ENCODE assay signal across 23 mouse cellular contexts in the genomic region with DNA sequence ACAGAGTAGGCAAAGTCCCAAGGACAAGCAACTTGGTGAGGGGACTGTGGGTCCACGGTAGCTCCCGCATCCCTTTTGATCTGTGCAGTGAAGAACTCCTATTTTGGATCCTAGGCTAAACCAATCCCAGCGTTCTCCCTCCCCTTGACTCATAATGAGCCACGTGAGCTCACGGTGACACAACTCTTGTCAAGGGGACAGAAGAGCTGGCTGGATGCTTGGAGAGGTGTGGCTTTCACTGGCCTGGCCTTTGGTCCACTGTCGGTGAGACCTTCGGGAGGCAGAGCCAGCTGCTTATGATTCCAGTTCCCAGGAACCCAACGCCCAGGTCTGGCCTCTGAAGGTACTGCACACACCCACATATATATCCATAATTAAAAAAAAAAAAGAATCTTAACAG. TPM values are rescaled to one million over a fixed set of nuclear protein-coding genes. Genes with fewer than 3 reads are reported as not detected.
DNase-seq lines count a peak whose midpoint lies in the region; TF ChIP-seq lines count a peak whose summit lies in the region.
"Had no signal": no experiment of that assay in that cellular context is flagged by ENCODE, and none has a peak within 500 bp of the region (broad histone marks: within the 10 kb centered on the region; RNA-seq: fewer than 3 reads in every experiment).

No protein-coding gene starts in this region.

- 46% methylated on average over 8 of the region's 8 CpGs for WGBS in heart, embryonic 10.5 days
- WGBS in cerebellum, adult 2 months = 69% methylated on average over 8 of the region's 8 CpGs

- intact Hi-C loops in heart, postnatal 10 days (cut with DNase I) = no loop called here

- H3K27me3 ChIP-seq in heart, embryonic 10.5 days (ENCODE audit: insufficient read depth, poor library complexity, severe bottlenecking) = no peaks in the 10 kb centered on the region
- H3K27me3 ChIP-seq in cerebellum, adult 2 months (ENCODE audit: control insufficient read depth, insufficient read depth, low read length) = no peaks in the 10 kb centered on the region
- H3K27me3 ChIP-seq: neural tube, embryonic 12.5 days had no signal

- H3K27ac ChIP-seq in heart, embryonic 10.5 days = peak overlapping the region; percentile 85
- no peak overlapping the region for H3K27ac ChIP-seq in cerebellum, adult 2 months (ENCODE audit: insufficient read depth, low read length)
- H3K27ac ChIP-seq: forebrain, embryonic 13.5 days; hindbrain, embryonic 10.5 days; neural tube, embryonic 12.5 days had no signal

- TF ChIP-seq CTCF in cerebellum, adult 2 months (IDR thresholded peaks at IDR 0.05; ENCODE audit: borderline replicate concordance, insufficient read depth, low read depth, low read length) = no peak

- no peak for TF ChIP-seq POLR2A in cerebellum, adult 2 months (IDR thresholded peaks at IDR 0.05; ENCODE audit: borderline replicate concordance, insufficient read depth, low read length)

- peaks cover 33% of the 10 kb centered on the region for H3K4me1 ChIP-seq in heart, embryonic 10.5 days
- no peaks in the 10 kb centered on the region; the same call in 1 of the 2 replicates for H3K4me1 ChIP-seq in cerebellum, adult 2 months (ENCODE audit: control insufficient read depth, insufficient read depth, low read length)

- H3K36me3 ChIP-seq in heart, embryonic 10.5 days = no peaks in the 10 kb centered on the region
- H3K36me3 ChIP-seq: G1E; hindbrain, embryonic 10.5 days; neural tube, embryonic 12.5 days had no signal

- peak; percentile 78 for DNase-seq in adrenal gland, adult 2 months
- DNase-seq in adrenal gland, adult 18-20 months (ENCODE audit: low spot score in 2 of 2) = no peak
- peak; percentile 60 to 72 for DNase-seq in adrenal gland, postnatal 36 days
- no peak for DNase-seq in heart, embryonic 10.5 days (ENCODE audit: low spot score)
- DNase-seq in heart, postnatal 10 days = peak; percentile 76 to 77
- DNase-seq in urinary bladder, postnatal 4 days (ENCODE audit: low spot score in 2 of 2) = no peak
- DNase-seq in cerebellum, adult 2 months = no peak
- no peak for DNase-seq in cerebellum, postnatal 25 days
- DNase-seq: cerebellum, postnatal 14 days; kidney, adult 9 months; kidney, postnatal 36 days; layer of hippocampus, adult 9-11 months; lung, adult 18-20 months; lung, postnatal 36 days; right cerebral cortex, postnatal 14 days; thymus, postnatal 36 days had no signal

- H3K9me3 ChIP-seq in heart, embryonic 10.5 days = no peaks in the 10 kb centered on the region
- H3K9me3 ChIP-seq: forebrain, embryonic 13.5 days; G1E; hindbrain, embryonic 10.5 days; neural tube, embryonic 12.5 days had no signal

- H3K4me3 ChIP-seq in heart, embryonic 10.5 days = no peak overlapping the region
- H3K4me3 ChIP-seq in cerebellum, adult 2 months (replicated peaks; ENCODE audit: insufficient read depth, low read depth, low read length) = no peak overlapping the region
- H3K4me3 ChIP-seq: forebrain, embryonic 13.5 days; hindbrain, embryonic 10.5 days; neural tube, embryonic 12.5 days had no signal

RNA-seq across cellular contexts. Expression of gene Mamstr, which starts 9.6 kb away (rescaled TPM):
- 1 to 10 TPM; 3.0 to 5.8 TPM for total RNA-seq in adrenal gland, adult 2 months (2021)
- polyA plus RNA-seq in adrenal gland, adult 2 months (2012; rRNA removed) = 5.1 and 5.8 TPM in 2 replicates
- 1 to 10 TPM; 2.4 to 7.7 TPM for total RNA-seq in adrenal gland, adult 18-20 months (2021)
- 10 to 100 TPM in 1 of 2 experiments, 1 to 10 TPM in 1; 3.0 to 11.0 TPM for total RNA-seq in adrenal gland, postnatal 36 days (2021)
- 1.9 and 2.3 TPM in 2 replicates for polyA plus RNA-seq in heart, embryonic 10.5 days (2016; fragmentation: Nextera tagmentation; extraction: Ambion mirVana)
- total RNA-seq in heart, postnatal 10 days (2021) = 1 to 10 TPM; 7.5 to 8.5 TPM
- polyA plus RNA-seq in cerebellum, adult 2 months (2012; rRNA removed) = 7.1 and 9.8 TPM in 2 replicates
- total RNA-seq: G1E had no signal
- polyA plus RNA-seq: G1E had no signal

RNA-seq across cellular contexts. Expression of gene Fut2, which starts 16.8 kb away (rescaled TPM):
- under 1 TPM in 1 of 2 experiments, not detected in 1; 0.09 TPM for total RNA-seq in adrenal gland, adult 2 months (2021)
- polyA plus RNA-seq in adrenal gland, adult 2 months (2012; rRNA removed) = not detected in 2 replicates
- under 1 TPM in 1 of 2 experiments, not detected in 1; 0.13 TPM for total RNA-seq in adrenal gland, adult 18-20 months (2021)
- under 1 TPM in 1 of 2 experiments, not detected in 1; 0.17 TPM for total RNA-seq in adrenal gland, postnatal 36 days (2021)
- polyA plus RNA-seq in heart, embryonic 10.5 days (2016; fragmentation: Nextera tagmentation; extraction: Ambion mirVana) = 1.1 and 1.3 TPM in 2 replicates
- under 1 TPM in 1 of 2 experiments, not detected in 1; 0.38 TPM for total RNA-seq in heart, postnatal 10 days (2021)
- 1.4 and 1.7 TPM in 2 replicates for polyA plus RNA-seq in cerebellum, adult 2 months (2012; rRNA removed)
- polyA plus RNA-seq: CD4-positive, CD25-positive, alpha-beta regulatory T cell, adult 4 months; forebrain, embryonic 13.5 days; G1E had no signal

RNA-seq across cellular contexts. Expression of gene Rasip1, which starts 22.1 kb away (rescaled TPM):
- 10 to 100 TPM; 13.5 to 20.6 TPM for total RNA-seq in adrenal gland, adult 2 months (2021)
- polyA plus RNA-seq in adrenal gland, adult 2 months (2012; rRNA removed) = 42.9 and 56.4 TPM in 2 replicates
- total RNA-seq in adrenal gland, adult 18-20 months (2021) = 10 to 100 TPM; 16.0 to 27.6 TPM
- 10 to 100 TPM; 18.7 to 26.0 TPM for total RNA-seq in adrenal gland, postnatal 36 days (2021)
- 17.6 and 20.5 TPM in 2 replicates for polyA plus RNA-seq in heart, embryonic 10.5 days (2016; fragmentation: Nextera tagmentation; extraction: Ambion mirVana)
- 10 to 100 TPM; 51.9 to 52.4 TPM for total RNA-seq in heart, postnatal 10 days (2021)
- polyA plus RNA-seq in cerebellum, adult 2 months (2012; rRNA removed) = 7.6 and 7.7 TPM in 2 replicates

RNA-seq across cellular contexts. Expression of gene Izumo1, which starts 27.7 kb away (rescaled TPM):
- under 1 TPM; 0.28 to 0.29 TPM for total RNA-seq in adrenal gland, adult 2 months (2021)
- polyA plus RNA-seq in adrenal gland, adult 2 months (2012; rRNA removed) = 0.65 and 0.89 TPM in 2 replicates
- under 1 TPM; 0.22 to 0.33 TPM for total RNA-seq in adrenal gland, adult 18-20 months (2021)
- under 1 TPM; 0.16 to 0.20 TPM for total RNA-seq in adrenal gland, postnatal 36 days (2021)
- polyA plus RNA-seq in heart, embryonic 10.5 days (2016; fragmentation: Nextera tagmentation; extraction: Ambion mirVana) = 0.25 and 0.49 TPM in 2 replicates
- total RNA-seq in heart, postnatal 10 days (2021) = under 1 TPM; 0.22 to 0.65 TPM
- 0.08 and 0.18 TPM in 2 replicates for polyA plus RNA-seq in cerebellum, adult 2 months (2012; rRNA removed)
- total RNA-seq: left cerebral cortex, postnatal 36 days had no signal
- polyA plus RNA-seq: CD4-positive, CD25-positive, alpha-beta regulatory T cell, adult 4 months; hindbrain, embryonic 10.5 days; neural tube, embryonic 12.5 days had no signal

RNA-seq across cellular contexts. Expression of gene Fut1, which starts 32.3 kb away (rescaled TPM):
- not detected for total RNA-seq in adrenal gland, adult 2 months (2021)
- polyA plus RNA-seq in adrenal gland, adult 2 months (2012; rRNA removed) = not detected in 2 replicates
- total RNA-seq in adrenal gland, adult 18-20 months (2021) = not detected
- not detected for total RNA-seq in adrenal gland, postnatal 36 days (2021)
- not detected in 2 replicates for polyA plus RNA-seq in heart, embryonic 10.5 days (2016; fragmentation: Nextera tagmentation; extraction: Ambion mirVana)
- total RNA-seq in heart, postnatal 10 days (2021) = not detected
- polyA plus RNA-seq in cerebellum, adult 2 months (2012; rRNA removed) = 0.07 and 0.08 TPM in 2 replicates
- total RNA-seq: left cerebral cortex, postnatal 36 days; liver, adult 2 months had no signal
- polyA plus RNA-seq: CD4-positive, CD25-positive, alpha-beta regulatory T cell, adult 4 months; forebrain, embryonic 13.5 days; G1E; hindbrain, embryonic 10.5 days; neural tube, embryonic 12.5 days had no signal

Comparison
In these comparisons a context has a peak if more than half of its experiments do, and no peak if none do; other contexts are left out.
1. DNase-seq: peak in adrenal gland, adult 2 months (single experiment), adrenal gland, postnatal 36 days (2 of 2) and heart, postnatal 10 days (2 of 2); none in adrenal gland, adult 18-20 months (0 of 2), heart, embryonic 10.5 days (single experiment), urinary bladder, postnatal 4 days (0 of 2), cerebellum, adult 2 months (0 of 2) and cerebellum, postnatal 25 days (0 of 2).